Mouse (Mus musculus): ENCODE measurements at regions not wholly inside any gene's neighbourhood (a gene's known extent, or its start where the extent isn't known, plus 50 kb on each side); places are given as distances from the start of the nearest gene placed in this dataset.

DNA sequence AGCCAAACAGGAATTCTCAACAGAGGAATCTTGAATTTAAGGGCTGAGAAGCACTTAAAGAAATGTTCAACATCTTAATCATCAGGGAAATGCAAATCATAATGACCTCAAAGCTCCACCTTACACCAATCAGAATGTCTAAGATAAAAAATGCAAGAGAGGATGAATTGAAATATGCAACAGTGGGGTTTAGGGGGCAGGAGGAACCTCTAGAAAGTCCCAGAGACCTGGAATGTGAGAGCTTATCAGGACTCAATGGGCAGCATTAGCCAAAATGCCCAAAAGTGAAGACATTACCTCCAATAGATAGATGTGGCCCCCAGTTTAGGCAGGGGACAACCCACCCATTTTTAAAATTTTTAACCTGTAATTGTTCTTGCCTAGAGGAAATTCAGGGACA, 959.0 kb upstream of the Celf2 start:
- ATAC-seq (replicated peaks; ENCODE audit: low FRiP score, low read depth): no peak

DNA sequence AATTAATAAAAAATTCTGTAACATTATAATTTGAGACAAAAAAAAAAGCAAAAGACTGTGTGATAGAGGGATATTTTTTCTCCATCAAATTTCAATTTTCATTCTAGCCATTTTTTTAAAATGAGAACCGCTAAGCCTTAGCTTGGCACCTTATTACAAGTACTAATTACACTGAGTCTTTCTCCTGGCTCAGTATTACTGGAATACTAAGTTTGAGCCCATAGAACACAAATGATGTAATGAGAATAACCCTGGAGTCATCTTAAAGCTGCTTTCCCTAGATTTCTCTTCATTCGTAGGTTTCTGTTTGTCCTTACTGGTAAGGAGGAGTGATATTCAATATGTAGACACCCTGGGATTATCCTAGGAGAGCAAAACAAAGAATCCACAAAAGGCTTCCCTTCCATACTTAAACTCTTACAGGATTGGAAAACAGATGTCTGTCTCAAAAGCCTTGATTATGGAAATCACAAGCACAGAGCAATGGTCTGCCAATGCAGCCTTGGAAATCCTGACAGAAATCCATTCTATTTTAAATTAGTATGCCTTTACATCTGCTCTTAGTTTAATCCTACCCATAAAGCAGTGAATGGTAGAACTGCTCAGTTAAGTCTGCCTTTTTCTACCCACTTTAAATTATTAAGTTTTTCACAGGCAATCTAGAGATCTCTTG, 958.3 kb upstream of the Celf2 start:
- H3K36me3 ChIP-seq (ENCODE audit: insufficient read depth, low read length): no peaks in the 10 kb centered on the region
- no peak for ATAC-seq (replicated peaks; ENCODE audit: low FRiP score, low read depth)
- no peaks in the 10 kb centered on the region for H3K4me1 ChIP-seq (replicated peaks; ENCODE audit: insufficient read depth, low read length)
- WGBS: 77% methylated on average over 2 of the region's 2 CpGs
- H3K9ac ChIP-seq (ENCODE audit: low read depth, low read length): no peak overlapping the region
- no peak for DNase-seq (ENCODE audit: low spot score)
- no peak for TF ChIP-seq CTCF (IDR thresholded peaks at IDR 0.05; ENCODE audit: low read depth)
- no peak overlapping the region for H3K27ac ChIP-seq
- H3K9me3 ChIP-seq (replicated peaks; ENCODE audit: low read length): no peaks in the 10 kb centered on the region
- no peaks in the 10 kb centered on the region for H3K27me3 ChIP-seq (ENCODE audit: insufficient read depth, low read length)
- no peak overlapping the region for H3K4me3 ChIP-seq (replicated peaks; ENCODE audit: low read depth, low read length)
- H3K4me2 ChIP-seq (ENCODE audit: low read length): no peak overlapping the region

More for the DNA sequence above, 959.0 kb upstream of the Celf2 start:
- Histone ChIP-seq H3K36me3 (ENCODE audit: insufficient read depth, low read length) (no peaks in the 10 kb centered on the region), H3K4me1 (replicated peaks; ENCODE audit: insufficient read depth, low read length) (no peaks in the 10 kb centered on the region), H3K9me3 (replicated peaks; ENCODE audit: low read length) (no peaks in the 10 kb centered on the region), H3K4me2 (ENCODE audit: low read length) (no peak overlapping the region), H3K27ac (no peak overlapping the region), H3K27me3 (ENCODE audit: insufficient read depth, low read length) (no peaks in the 10 kb centered on the region), H3K9ac (ENCODE audit: low read depth, low read length) (no peak overlapping the region), H3K4me3 (replicated peaks; ENCODE audit: low read depth, low read length) (no peak overlapping the region)
- TF ChIP-seq CTCF (IDR thresholded peaks at IDR 0.05; ENCODE audit: low read depth): no peak
- no peak for DNase-seq (ENCODE audit: low spot score)

DNA sequence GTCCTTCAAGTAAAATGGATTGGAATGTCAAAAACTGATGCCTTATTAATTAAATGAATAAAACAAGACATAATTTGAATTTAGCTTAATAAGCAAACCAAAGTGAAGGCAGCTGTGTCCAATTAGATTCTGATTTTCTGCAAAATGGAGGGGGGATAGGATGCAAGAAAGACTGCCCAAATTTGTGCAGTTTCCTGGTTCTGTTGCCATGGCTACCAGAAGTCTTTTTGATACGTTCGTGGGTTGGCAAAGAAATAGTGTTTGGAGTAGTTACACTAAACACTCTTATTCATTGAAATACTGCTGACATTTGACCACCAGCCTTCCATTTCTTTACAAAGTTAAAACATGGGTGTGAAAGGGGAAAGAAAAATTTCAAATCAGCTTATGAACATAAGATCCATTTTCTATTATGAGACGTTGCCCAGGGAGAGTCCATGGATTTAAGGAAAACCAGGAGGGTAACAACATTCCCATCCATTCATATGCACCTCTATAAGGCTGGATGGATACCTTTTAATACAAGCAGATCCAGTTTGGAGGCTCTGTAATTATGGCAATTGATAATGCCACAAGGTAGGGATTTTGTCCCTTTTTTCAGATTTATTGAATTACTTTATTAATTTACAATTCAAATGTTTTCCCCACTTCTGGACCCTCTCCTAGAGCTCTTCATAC, 943.3 kb upstream of the Celf2 start:
- no peaks in the 10 kb centered on the region for H3K9me3 ChIP-seq (replicated peaks; ENCODE audit: low read length)
- TF ChIP-seq CTCF (IDR thresholded peaks at IDR 0.05; ENCODE audit: low read depth): no peak
- H3K36me3 ChIP-seq (ENCODE audit: insufficient read depth, low read length): no peaks in the 10 kb centered on the region
- no peak overlapping the region for H3K4me3 ChIP-seq (replicated peaks; ENCODE audit: low read depth, low read length)
- no peak for DNase-seq (ENCODE audit: low spot score)
- 64% methylated on average over 3 of the region's 3 CpGs for WGBS
- H3K4me1 ChIP-seq (replicated peaks; ENCODE audit: insufficient read depth, low read length): no peaks in the 10 kb centered on the region
- no peak overlapping the region for H3K4me2 ChIP-seq (ENCODE audit: low read length)
- no peaks in the 10 kb centered on the region for H3K27me3 ChIP-seq (ENCODE audit: insufficient read depth, low read length)
- H3K9ac ChIP-seq (ENCODE audit: low read depth, low read length): no peak overlapping the region
- ATAC-seq (replicated peaks; ENCODE audit: low FRiP score, low read depth): no peak
- no peak overlapping the region for H3K27ac ChIP-seq

DNA sequence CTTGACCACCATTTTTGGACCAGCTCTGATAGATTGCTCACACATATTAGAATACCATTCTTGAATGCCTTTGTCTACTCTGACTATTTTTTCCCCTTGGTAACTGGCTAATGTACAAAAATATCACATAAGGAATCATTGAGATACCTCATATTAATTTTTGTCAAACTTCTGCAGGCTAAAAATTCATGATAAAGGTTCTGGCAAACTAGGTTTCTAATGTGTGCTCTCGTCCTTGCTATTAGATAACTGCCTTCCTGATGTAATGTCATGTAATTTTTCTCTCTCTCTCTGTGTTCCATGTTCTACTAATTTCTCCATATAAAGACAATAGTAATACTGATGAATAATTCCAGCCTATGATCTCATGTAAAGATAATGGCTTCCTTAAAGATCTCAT, 931.9 kb upstream of the Celf2 start:
- DNase-seq (ENCODE audit: low spot score) (no peak), ATAC-seq (replicated peaks; ENCODE audit: low FRiP score, low read depth) (no peak)
- Histone ChIP-seq H3K36me3 (ENCODE audit: insufficient read depth, low read length) (no peaks in the 10 kb centered on the region), H3K27me3 (ENCODE audit: insufficient read depth, low read length) (no peaks in the 10 kb centered on the region), H3K4me2 (ENCODE audit: low read length) (no peak overlapping the region), H3K9me3 (replicated peaks; ENCODE audit: low read length) (no peaks in the 10 kb centered on the region), H3K4me1 (replicated peaks; ENCODE audit: insufficient read depth, low read length) (no peaks in the 10 kb centered on the region), H3K27ac (no peak overlapping the region), H3K4me3 (replicated peaks; ENCODE audit: low read depth, low read length) (no peak overlapping the region), H3K9ac (ENCODE audit: low read depth, low read length) (no peak overlapping the region)
- WGBS: 84% methylated on average over 1 of the region's 1 CpGs
- TF ChIP-seq CTCF (IDR thresholded peaks at IDR 0.05; ENCODE audit: low read depth): no peak

DNA sequence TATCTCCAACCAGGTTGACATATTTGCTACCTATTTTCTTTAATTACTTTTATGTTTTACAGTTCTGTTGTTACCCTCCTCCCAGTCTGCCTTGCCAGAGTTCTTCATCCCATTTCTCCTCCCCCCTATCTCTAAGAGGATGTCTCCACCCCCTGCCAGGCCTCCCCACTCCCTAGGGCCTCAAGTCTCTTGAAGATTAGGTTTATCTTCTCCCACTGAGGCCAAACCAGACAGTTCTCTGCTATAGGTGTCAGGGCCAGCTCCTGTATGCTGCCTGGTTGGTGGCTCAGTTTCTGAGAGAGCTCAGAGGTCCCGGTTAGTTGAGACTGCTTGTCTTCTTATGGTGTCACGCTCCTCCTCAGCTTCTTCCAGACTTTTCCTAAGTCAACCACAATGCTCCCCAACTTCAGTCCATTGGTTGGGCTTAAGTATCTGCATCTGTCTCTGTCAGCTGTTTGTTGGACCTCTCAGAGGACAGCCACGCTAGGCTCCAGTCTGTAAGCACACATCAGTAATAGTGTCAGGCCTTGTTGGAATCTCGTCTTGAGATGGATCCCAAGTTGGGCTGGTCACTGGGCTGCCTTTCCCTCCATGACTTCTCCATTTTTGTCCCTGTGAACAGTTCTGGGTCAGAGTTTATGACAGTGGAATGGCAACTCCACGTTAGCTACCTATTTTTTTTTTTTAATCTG, 920.4 kb upstream of the Celf2 start:
- TF ChIP-seq CTCF (IDR thresholded peaks at IDR 0.05; ENCODE audit: low read depth): no peak
- WGBS: 78% methylated on average over 5 of the region's 5 CpGs
- ATAC-seq (replicated peaks; ENCODE audit: low FRiP score, low read depth): no peak

DNA sequence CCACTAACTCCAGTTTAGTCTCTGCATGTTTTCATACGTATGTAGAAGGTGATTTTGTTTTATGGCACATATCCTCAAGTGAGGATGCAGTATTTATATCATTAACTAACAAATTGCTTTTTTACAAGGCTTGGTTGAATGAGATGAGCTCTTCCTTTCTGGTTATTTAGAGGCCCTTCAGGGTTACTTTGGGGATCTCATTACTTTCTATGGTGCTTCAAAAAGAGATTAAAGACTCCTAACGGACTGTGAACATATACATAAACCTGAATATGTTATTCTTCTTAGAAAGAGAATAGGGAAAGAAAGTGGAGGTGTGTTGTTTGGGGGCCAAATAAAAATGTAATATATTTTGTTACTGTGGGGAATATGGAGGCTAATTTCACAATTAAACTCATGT, 918.8 kb upstream of the Celf2 start:
- ATAC-seq (replicated peaks; ENCODE audit: low FRiP score, low read depth) (no peak), DNase-seq (ENCODE audit: low spot score) (no peak)
- Histone ChIP-seq H3K27me3 (ENCODE audit: insufficient read depth, low read length) (no peaks in the 10 kb centered on the region), H3K36me3 (ENCODE audit: insufficient read depth, low read length) (no peaks in the 10 kb centered on the region), H3K27ac (no peak overlapping the region), H3K4me3 (replicated peaks; ENCODE audit: low read depth, low read length) (no peak overlapping the region), H3K4me1 (replicated peaks; ENCODE audit: insufficient read depth, low read length) (no peaks in the 10 kb centered on the region), H3K4me2 (ENCODE audit: low read length) (no peak overlapping the region), H3K9me3 (replicated peaks; ENCODE audit: low read length) (no peaks in the 10 kb centered on the region), H3K9ac (ENCODE audit: low read depth, low read length) (no peak overlapping the region)
- no peak for TF ChIP-seq CTCF (IDR thresholded peaks at IDR 0.05; ENCODE audit: low read depth)
- WGBS: 51% methylated on average over 2 of the region's 2 CpGs

More for the DNA sequence above, 920.4 kb upstream of the Celf2 start:
- Histone ChIP-seq H3K27me3 (ENCODE audit: insufficient read depth, low read length) (no peaks in the 10 kb centered on the region), H3K9ac (ENCODE audit: low read depth, low read length) (no peak overlapping the region), H3K36me3 (ENCODE audit: insufficient read depth, low read length) (no peaks in the 10 kb centered on the region), H3K27ac (no peak overlapping the region), H3K4me2 (ENCODE audit: low read length) (no peak overlapping the region), H3K9me3 (replicated peaks; ENCODE audit: low read length) (no peaks in the 10 kb centered on the region), H3K4me3 (replicated peaks; ENCODE audit: low read depth, low read length) (no peak overlapping the region), H3K4me1 (replicated peaks; ENCODE audit: insufficient read depth, low read length) (no peaks in the 10 kb centered on the region)
- DNase-seq (ENCODE audit: low spot score): no peak

All from kidney, postnatal 0 days (tissue).